Mouse (Mus musculus): ENCODE results near the gene Ubxn11.

GRCm38 (mm10) chr4:134128983-134129362 is 26.6 kb downstream of the Ubxn11 start:
- TF ChIP-seq POLR2A (IDR thresholded peaks at IDR 0.05; ENCODE audit: insufficient read depth, low read depth, low read length) = no peak
- TF ChIP-seq CTCF (IDR thresholded peaks at IDR 0.05) = no peak
- TF ChIP-seq EP300 (IDR thresholded peaks at IDR 0.05; ENCODE audit: insufficient read depth, low read depth, low read length) = no peak
